Mouse (Mus musculus) layer of hippocampus, postnatal 10 days (tissue): ENCODE measurements around the gene Gtf2ird2. TPM values are rescaled to one million over a fixed set of nuclear protein-coding genes. Genes with fewer than 3 reads are reported as not detected.
A peak's percentile ranks its signal among the peaks of the same experiment; 100 is the strongest.

Experiments
- DNase-seq, 2 experiments: peaks; one replicate each; pipeline ENCODE4 v3.0.0; 2021; ENCODE audit warnings: low spot score in 2 of 2
- long read RNA-seq: library from polyadenylated mRNA; stranded (forward); transcript quantifications from one replicate; pipeline ENCODE4 v2.0.0, GENCODE M21; 2023
- total RNA-seq, 2 experiments: library from RNA; stranded (reverse); gene quantifications; 2 replicates each; pipeline ENCODE4 v1.2.3; 2021

The Gtf2ird2 gene
- 10 to 100 TPM; 13.1 to 14.7 TPM for total RNA-seq
- long read RNA-seq, partial matches to known transcripts: 0 of 8 reads
- long read RNA-seq, other reads (novel, unspliced or antisense): 7 of 8 reads

GRCm38 (mm10) chr5:134183880-134184808 lies at the start of gene Gtf2ird2:
Gtf2ird2 (plus strand) TSS chr5:134184019.
- peak; percentile 99 for DNase-seq

- DNase-seq: no peak
These were observed 47.8 kb upstream of the Gtf2ird2 start for GRCm38 (mm10) chr5:134136022-134136421.

GRCm38 (mm10) chr5:134137933-134138332 lies 45.9 kb upstream of the Gtf2ird2 start:
- DNase-seq: no peak

GRCm38 (mm10) chr5:134139429-134139828 lies 44.4 kb upstream of the Gtf2ird2 start:
- no peak for DNase-seq

- no peak for DNase-seq
These were observed 42.6 kb upstream of the Gtf2ird2 start for GRCm38 (mm10) chr5:134141236-134141635.

GRCm38 (mm10) chr5:134142381-134142780 lies 41.4 kb upstream of the Gtf2ird2 start:
- no peak for DNase-seq

GRCm38 (mm10) chr5:134144986-134145385 lies 38.8 kb upstream of the Gtf2ird2 start:
- DNase-seq: no peak

- DNase-seq: no peak
These were observed 36.5 kb upstream of the Gtf2ird2 start for GRCm38 (mm10) chr5:134147194-134147753.

- no peak for DNase-seq
These were observed 35.7 kb upstream of the Gtf2ird2 start for GRCm38 (mm10) chr5:134148153-134148552.

- no peak for DNase-seq
These were observed 31.9 kb upstream of the Gtf2ird2 start for GRCm38 (mm10) chr5:134151895-134152294.

GRCm38 (mm10) chr5:134155916-134156466 lies 27.8 kb upstream of the Gtf2ird2 start:
- no peak for DNase-seq

- no peak for DNase-seq
These were observed 19.1 kb upstream of the Gtf2ird2 start for GRCm38 (mm10) chr5:134164688-134165087.

- DNase-seq: no peak
These were observed 17.2 kb upstream of the Gtf2ird2 start for GRCm38 (mm10) chr5:134166642-134167041.

- DNase-seq: no peak
These were observed 15.8 kb upstream of the Gtf2ird2 start for GRCm38 (mm10) chr5:134168033-134168432.

- DNase-seq: no peak
These were observed 14.6 kb upstream of the Gtf2ird2 start for GRCm38 (mm10) chr5:134169231-134169630.

- no peak for DNase-seq
These were observed 13.7 kb upstream of the Gtf2ird2 start for GRCm38 (mm10) chr5:134170167-134170566.

- DNase-seq: peak; percentile 42
These were observed 10.6 kb upstream of the Gtf2ird2 start for GRCm38 (mm10) chr5:134173206-134173605.

GRCm38 (mm10) chr5:134175696-134176095 lies 8.1 kb upstream of the Gtf2ird2 start:
- no peak for DNase-seq

GRCm38 (mm10) chr5:134176169-134176881 lies 7.5 kb upstream of the Gtf2ird2 start, which contains the start of gene Rcc1l:
Rcc1l (minus strand) TSS chr5:134176774.
- peak; percentile 81 to 86 for DNase-seq

GRCm38 (mm10) chr5:134178536-134178935 lies 5.3 kb upstream of the Gtf2ird2 start:
- DNase-seq: no peak

- peak; percentile 88 to 89 for DNase-seq
These were observed 3.9 kb upstream of the Gtf2ird2 start for GRCm38 (mm10) chr5:134179871-134180270.
